Mouse (Mus musculus) hindbrain, embryonic 15.5 days (tissue): ENCODE measurements around the gene Kcnj13. TPM values are rescaled to one million over a fixed set of nuclear protein-coding genes. Genes with fewer than 3 reads are reported as not detected.

Experiments
- ATAC-seq: fragments of 200-750 bp; cut with Nextera tagmentation; 2 replicates; pipeline ENCODE4 v1.8.0; 2017; ENCODE audit warnings: low read depth, moderate number of reproducible peaks, moderate TSS enrichment; ENCODE audit not compliant: low FRiP score
- H3K27ac ChIP-seq: fragments of 300-500 bp; sonication (generic); replicated peaks from 2 replicates; pipeline ENCODE4 v1.5.1; 2015; ENCODE audit warnings: mild to moderate bottlenecking, inconsistent platforms
- H3K27me3 ChIP-seq: fragments of 300-500 bp; sonication (generic); 2 replicates; pipeline ENCODE4 v1.6.1; 2015; ENCODE audit warnings: control low read depth, inconsistent platforms
- H3K36me3 ChIP-seq: fragments of 300-500 bp; sonication (generic); 2 replicates; pipeline ENCODE4 v1.6.1; 2015; ENCODE audit warnings: control low read depth, inconsistent platforms
- H3K4me1 ChIP-seq: fragments of 300-500 bp; sonication (generic); replicated peaks from 2 replicates; pipeline ENCODE4 v1.6.1; 2015; ENCODE audit warnings: control low read depth, inconsistent platforms
- H3K4me2 ChIP-seq: fragments of 300-500 bp; sonication (generic); 2 replicates; pipeline ENCODE4 v1.6.1; 2015; ENCODE audit warnings: moderate library complexity, mild to moderate bottlenecking, inconsistent platforms
- H3K4me3 ChIP-seq: fragments of 300-500 bp; sonication (generic); 2 replicates; pipeline ENCODE4 v1.5.1; 2015; ENCODE audit warnings: mild to moderate bottlenecking, inconsistent platforms
- H3K9ac ChIP-seq: fragments of 300-500 bp; sonication (generic); 2 replicates; pipeline ENCODE4 v1.6.1; 2015; ENCODE audit warnings: inconsistent platforms
- H3K9me3 ChIP-seq: fragments of 300-500 bp; sonication (generic); 2 replicates; pipeline ENCODE4 v1.6.1; 2016; ENCODE audit warnings: control low read depth, inconsistent platforms
- WGBS: fragments of 180-500 bp; shearing (Covaris S2); methylation state at CpG from one replicate; pipeline ENCODE4 v1.1.7; 2015; 5-methylcytosine and 5-hydroxymethylcytosine counted together
- polyA plus RNA-seq: library from polyadenylated mRNA; unstranded; fragments of >200 nt; fragmentation: Nextera tagmentation; extraction: Ambion mirVana; gene quantifications from 2 replicates; pipeline ENCODE4 v1.2.1, GENCODE M21; 2015

Kcnj13 gene
- polyA plus RNA-seq, 1 experiment from 2014 or later = 17.9 TPM

GRCm38 (mm10) chr1:87378024-87378560 lies 16.4 kb downstream of the Kcnj13 start:
- H3K4me2 ChIP-seq = no peak overlapping the region
- no peak overlapping the region for H3K27ac ChIP-seq
- H3K9ac ChIP-seq = no peak overlapping the region
- H3K4me3 ChIP-seq = no peak overlapping the region
- 85% methylated on average over 3 of the region's 3 CpGs for WGBS
- H3K36me3 ChIP-seq = peaks cover 37% of the 10 kb centered on the region
- H3K9me3 ChIP-seq = no peaks in the 10 kb centered on the region
- H3K4me1 ChIP-seq = no peaks in the 10 kb centered on the region
- no peak for ATAC-seq
- H3K27me3 ChIP-seq = no peaks in the 10 kb centered on the region

- Histone ChIP-seq H3K27me3 (no peaks in the 10 kb centered on the region), H3K9ac (no peak overlapping the region), H3K4me3 (no peak overlapping the region), H3K27ac (no peak overlapping the region), H3K4me2 (no peak overlapping the region), H3K36me3 (peaks cover 20% of the 10 kb centered on the region), H3K4me1 (no peaks in the 10 kb centered on the region), H3K9me3 (no peaks in the 10 kb centered on the region)
- WGBS = 82% methylated on average over 1 of the region's 1 CpGs
- ATAC-seq = no peak
Measured at GRCm38 (mm10) chr1:87360276-87360675, 34.3 kb downstream of the Kcnj13 start.

- Histone ChIP-seq H3K4me1 (no peaks in the 10 kb centered on the region), H3K9me3 (no peaks in the 10 kb centered on the region), H3K4me2 (no peak overlapping the region), H3K4me3 (no peak overlapping the region), H3K9ac (no peak overlapping the region), H3K27ac (no peak overlapping the region), H3K27me3 (no peaks in the 10 kb centered on the region), H3K36me3 (peaks cover 9% of the 10 kb centered on the region)
- ATAC-seq = no peak
- WGBS = 94% methylated on average over 2 of the region's 2 CpGs
Measured at GRCm38 (mm10) chr1:87350576-87350975, 44.0 kb downstream of the Kcnj13 start.

Other genes with a start within 250 kb of the Kcnj13 start
- 37.5 and 40.5 TPM in 2 replicates for gene Ecel1, start 238.2 kb downstream of the Kcnj13 start, polyA plus RNA-seq
- 3.0 and 3.3 TPM in 2 replicates for gene Prss56, start 211.4 kb downstream of the Kcnj13 start, polyA plus RNA-seq
- not detected in 2 replicates for gene Chrnd, start 204.1 kb downstream of the Kcnj13 start, polyA plus RNA-seq
- gene Chrng, start 190.1 kb downstream of the Kcnj13 start, polyA plus RNA-seq = 0.06 TPM in 1 of 2 replicates, not detected in the other
- gene Eif4e2, start 180.8 kb downstream of the Kcnj13 start, polyA plus RNA-seq = 91.4 TPM in 2 replicates
- gene Efhd1, start 130.4 kb downstream of the Kcnj13 start, polyA plus RNA-seq = 1.9 and 2.2 TPM in 2 replicates
- 62.1 and 70.2 TPM in 2 replicates for gene Gigyf2, start 67.7 kb downstream of the Kcnj13 start, polyA plus RNA-seq
- gene Snorc, start 75.5 kb upstream of the Kcnj13 start, polyA plus RNA-seq = 0.84 and 1.4 TPM in 2 replicates
- 0.43 and 0.73 TPM in 2 replicates for gene Neu2, start 115.2 kb upstream of the Kcnj13 start, polyA plus RNA-seq
- 21.9 and 27.7 TPM in 2 replicates for gene Ngef, start 179.1 kb upstream of the Kcnj13 start, polyA plus RNA-seq
- 4.1 and 4.7 TPM in 2 replicates for gene Inpp5d, start 225.6 kb upstream of the Kcnj13 start, polyA plus RNA-seq